Mouse (Mus musculus) heart, embryonic 11.5 days (tissue): Measurements from ENCODE around the gene Dazap1. TPM values are rescaled to one million over a fixed set of nuclear protein-coding genes. Genes with fewer than 3 reads are reported as not detected.
A peak's percentile ranks its signal among the peaks of the same experiment; 100 is the strongest.

Source experiments
- ATAC-seq: fragments of 200-750 bp; cut with Nextera tagmentation; replicated peaks from 2 replicates; pipeline ENCODE4 v1.8.0; 2017; ENCODE audit warnings: moderate library complexity; ENCODE audit not compliant: insufficient number of reproducible peaks, low FRiP score, low TSS enrichment
- H3K27ac ChIP-seq: fragments of 300-500 bp; sonication (generic); 2 replicates; pipeline ENCODE4 v1.5.1; 2014; ENCODE audit warnings: mild to moderate bottlenecking, low read depth, low read length
- H3K27me3 ChIP-seq: fragments of 300-500 bp; sonication (generic); 2 replicates; pipeline ENCODE4 v1.6.1; 2014; ENCODE audit warnings: mild to moderate bottlenecking, low read length, mixed read lengths; ENCODE audit not compliant: control insufficient read depth, insufficient read depth
- H3K36me3 ChIP-seq: fragments of 300-500 bp; sonication (generic); 2 replicates; pipeline ENCODE4 v1.6.1; 2014; ENCODE audit warnings: mild to moderate bottlenecking, low read length, moderate library complexity, mixed read lengths; ENCODE audit not compliant: control insufficient read depth, insufficient read depth
- H3K4me1 ChIP-seq: fragments of 300-500 bp; sonication (generic); 2 replicates; pipeline ENCODE4 v1.6.1; 2014; ENCODE audit warnings: low read length; ENCODE audit not compliant: control insufficient read depth, insufficient read depth
- H3K4me2 ChIP-seq: fragments of 300-500 bp; sonication (generic); 2 replicates; pipeline ENCODE4 v1.6.1; 2014; ENCODE audit warnings: mild to moderate bottlenecking, moderate library complexity
- H3K4me3 ChIP-seq: fragments of 300-500 bp; sonication (generic); 2 replicates; pipeline ENCODE4 v1.5.1; 2014; ENCODE audit warnings: low read depth, low read length
- H3K9ac ChIP-seq: fragments of 300-500 bp; sonication (generic); 2 replicates; pipeline ENCODE4 v1.6.1; 2014; ENCODE audit warnings: mild to moderate bottlenecking, low read depth, low read length, moderate library complexity
- H3K9me3 ChIP-seq: fragments of 300-500 bp; sonication (generic); replicated peaks from 2 replicates; pipeline ENCODE4 v1.6.1; 2016; ENCODE audit warnings: low read length; ENCODE audit not compliant: control insufficient read depth
- WGBS: fragments of 180-500 bp; shearing (Covaris S2); extraction: QIAGEN DNeasy Blood & Tissue Kit; methylation state at CpG from one replicate; pipeline ENCODE4 v1.1.7; 2014; ENCODE audit not compliant: insufficient replicate concordance; 5-methylcytosine and 5-hydroxymethylcytosine counted together
- polyA plus RNA-seq: library from polyadenylated mRNA; unstranded; fragments of >200 nt; fragmentation: Nextera tagmentation; extraction: Ambion mirVana; gene quantifications from 2 replicates; pipeline ENCODE4 v1.2.1, GENCODE M21; 2014

The Dazap1 gene
- polyA plus RNA-seq, 1 experiment from 2014 or later: 29.9 TPM

GRCm38 (mm10) chr10:80301256-80302081, 40.2 kb downstream of the Dazap1 start:
- no peaks in the 10 kb centered on the region for H3K36me3 ChIP-seq
- no peak overlapping the region for H3K27ac ChIP-seq
- no peak for ATAC-seq
- H3K4me3 ChIP-seq: no peak overlapping the region
- peaks cover 80% of the 10 kb centered on the region for H3K27me3 ChIP-seq
- H3K4me1 ChIP-seq: peaks cover 6% of the 10 kb centered on the region; the same call in 1 of the 2 replicates
- H3K4me2 ChIP-seq: no peak overlapping the region
- no peaks in the 10 kb centered on the region for H3K9me3 ChIP-seq
- 69% methylated on average over 10 of the region's 10 CpGs for WGBS
- H3K9ac ChIP-seq: no peak overlapping the region

DNA sequence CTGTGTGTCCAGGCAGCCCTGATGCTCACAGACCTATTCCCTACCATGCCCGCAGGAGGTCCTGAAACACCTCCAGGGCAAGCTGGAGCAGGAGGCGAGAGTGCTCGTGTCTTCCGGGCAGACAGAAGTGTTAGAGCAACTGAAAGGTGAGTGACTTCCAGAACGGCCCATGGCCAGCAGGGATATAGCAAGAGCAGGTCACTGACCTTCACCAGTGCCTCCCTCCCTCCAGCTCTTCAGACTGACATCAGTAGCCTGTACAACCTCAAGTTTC, 40.7 kb downstream of the Dazap1 start:
- H3K4me2 ChIP-seq: peak overlapping the region; percentile 38; the same call in 1 of the 2 replicates
- H3K27ac ChIP-seq: no peak overlapping the region
- peaks cover 6% of the 10 kb centered on the region; the same call in 1 of the 2 replicates for H3K4me1 ChIP-seq
- no peak for ATAC-seq
- no peaks in the 10 kb centered on the region for H3K9me3 ChIP-seq
- 53% methylated on average over 5 of the region's 5 CpGs for WGBS
- peaks cover 81% of the 10 kb centered on the region for H3K27me3 ChIP-seq
- H3K36me3 ChIP-seq: no peaks in the 10 kb centered on the region
- no peak overlapping the region for H3K4me3 ChIP-seq
- no peak overlapping the region for H3K9ac ChIP-seq

- WGBS: 9% methylated on average over 9 of the region's 9 CpGs
- ATAC-seq: no peak
- peaks cover 6% of the 10 kb centered on the region; the same call in 1 of the 2 replicates for H3K4me1 ChIP-seq
- H3K27ac ChIP-seq: no peak overlapping the region
- H3K4me2 ChIP-seq: peak overlapping the region; percentile 38; the same call in 1 of the 2 replicates
- H3K4me3 ChIP-seq: no peak overlapping the region
- peaks cover 81% of the 10 kb centered on the region for H3K27me3 ChIP-seq
- no peaks in the 10 kb centered on the region for H3K9me3 ChIP-seq
- H3K9ac ChIP-seq: no peak overlapping the region
- H3K36me3 ChIP-seq: no peaks in the 10 kb centered on the region
Observed at GRCm38 (mm10) chr10:80302471-80302881, 41.2 kb downstream of the Dazap1 start.

GRCm38 (mm10) chr10:80304458-80304857, 43.2 kb downstream of the Dazap1 start:
- WGBS: 15% methylated on average over 12 of the region's 12 CpGs
- peaks cover 6% of the 10 kb centered on the region; the same call in 1 of the 2 replicates for H3K4me1 ChIP-seq
- peaks cover 74% of the 10 kb centered on the region for H3K27me3 ChIP-seq
- peak overlapping the region; percentile 30; the same call in 1 of the 2 replicates for H3K4me2 ChIP-seq
- no peak overlapping the region for H3K9ac ChIP-seq
- H3K4me3 ChIP-seq: peak overlapping the region; percentile 2; the same call in 1 of the 2 replicates
- no peak overlapping the region for H3K27ac ChIP-seq
- no peaks in the 10 kb centered on the region for H3K36me3 ChIP-seq
- no peak for ATAC-seq
- H3K9me3 ChIP-seq: no peaks in the 10 kb centered on the region

DNA sequence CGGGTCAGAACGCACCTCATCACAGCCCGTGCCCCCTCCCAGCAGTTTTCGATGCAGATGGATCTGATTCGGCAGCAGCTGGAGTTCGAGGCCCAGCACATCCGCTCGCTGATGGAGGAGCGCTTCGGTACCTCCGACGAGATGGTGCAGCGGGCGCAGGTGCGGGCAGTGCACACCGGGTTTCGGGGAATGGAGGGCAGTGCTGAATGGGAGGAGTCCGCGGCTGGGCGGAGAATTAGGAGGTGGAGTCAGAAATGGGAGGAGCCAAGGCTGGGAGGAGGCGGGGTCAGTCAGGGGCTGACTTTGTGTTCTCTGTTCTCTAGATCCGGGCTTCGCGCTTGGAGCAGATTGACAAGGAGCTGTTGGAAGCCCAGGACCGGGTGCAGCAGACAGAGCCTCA, 43.6 kb downstream of the Dazap1 start:
- Histone ChIP-seq H3K4me2 (peak overlapping the region; percentile 30; the same call in 1 of the 2 replicates), H3K4me1 (peaks cover 6% of the 10 kb centered on the region; the same call in 1 of the 2 replicates), H3K27me3 (peaks cover 71% of the 10 kb centered on the region), H3K9ac (no peak overlapping the region), H3K9me3 (no peaks in the 10 kb centered on the region), H3K36me3 (no peaks in the 10 kb centered on the region), H3K27ac (no peak overlapping the region), H3K4me3 (peak overlapping the region; percentile 2; the same call in 1 of the 2 replicates)
- no peak; the same call in 1 of the 2 replicates for ATAC-seq
- WGBS: 6% methylated on average over 25 of the region's 25 CpGs

DNA sequence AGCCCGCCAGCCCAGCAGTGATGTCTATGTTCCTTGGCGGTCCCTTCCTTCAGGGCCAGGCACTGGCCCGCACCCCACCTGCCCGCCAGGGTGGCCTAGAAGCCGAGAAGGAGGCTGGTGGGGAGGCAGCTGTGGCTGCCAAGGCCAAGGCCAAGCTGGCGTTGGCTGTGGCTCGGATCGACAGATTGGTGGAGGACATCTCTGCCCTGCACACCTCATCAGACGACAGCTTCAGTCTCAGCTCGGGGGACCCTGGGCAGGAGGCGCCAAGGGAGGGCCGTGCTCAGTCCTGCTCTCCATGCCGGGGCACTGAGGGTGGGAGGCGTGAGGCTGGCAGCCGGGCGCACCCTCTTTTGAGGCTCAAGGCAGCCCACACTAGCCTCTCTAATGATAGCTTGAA, 50.3 kb downstream of the Dazap1 start:
- peaks cover 90% of the 10 kb centered on the region for H3K27me3 ChIP-seq
- 65% methylated on average over 16 of the region's 16 CpGs for WGBS
- no peak overlapping the region for H3K4me2 ChIP-seq
- no peak for ATAC-seq
- no peak overlapping the region for H3K27ac ChIP-seq
- H3K4me1 ChIP-seq: peaks cover 32% of the 10 kb centered on the region
- H3K4me3 ChIP-seq: no peak overlapping the region
- no peak overlapping the region for H3K9ac ChIP-seq
- no peaks in the 10 kb centered on the region for H3K9me3 ChIP-seq
- no peaks in the 10 kb centered on the region for H3K36me3 ChIP-seq

DNA sequence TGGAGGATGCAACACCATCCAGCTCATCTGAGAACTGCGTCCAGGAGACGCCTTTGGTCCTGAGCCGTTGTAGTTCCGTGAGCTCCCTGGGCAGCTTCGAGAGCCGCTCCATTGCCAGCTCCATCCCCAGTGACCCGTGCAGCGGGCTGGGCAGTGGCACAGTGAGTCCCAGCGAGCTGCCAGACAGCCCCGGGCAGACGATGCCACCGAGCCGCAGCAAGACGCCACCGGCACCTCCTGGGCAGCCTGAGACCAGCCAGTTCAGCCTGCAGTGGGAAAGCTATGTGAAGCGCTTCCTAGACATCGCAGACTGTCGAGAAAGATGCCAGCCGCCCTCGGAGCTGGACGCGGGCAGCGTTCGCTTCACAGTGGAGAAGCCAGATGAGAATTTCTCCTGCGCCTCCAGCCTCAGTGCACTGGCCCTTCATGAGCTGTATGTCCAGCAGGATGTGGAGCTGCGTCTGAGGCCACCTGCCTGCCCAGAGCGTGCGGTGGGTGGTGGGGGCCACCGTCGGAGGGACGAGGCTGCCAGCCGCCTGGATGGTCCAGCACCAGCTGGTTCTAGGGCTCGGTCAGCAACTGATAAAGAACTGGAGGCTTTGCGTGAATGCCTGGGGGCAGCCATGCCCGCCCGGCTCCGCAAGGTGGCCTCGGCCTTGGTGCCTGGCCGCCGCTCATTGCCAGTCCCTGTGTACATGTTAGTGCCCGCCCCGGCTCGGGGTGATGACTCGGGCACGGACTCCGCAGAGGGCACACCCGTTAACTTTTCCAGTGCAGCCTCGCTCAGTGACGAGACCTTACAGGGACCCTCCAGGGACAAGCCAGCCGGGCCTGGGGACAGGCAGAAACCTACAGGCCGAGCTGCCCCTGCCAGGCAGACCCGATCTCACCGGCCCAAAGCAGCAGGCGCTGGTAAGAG, 51.6 kb downstream of the Dazap1 start:
- H3K9me3 ChIP-seq: no peaks in the 10 kb centered on the region
- H3K27ac ChIP-seq: no peak overlapping the region
- no peak overlapping the region for H3K4me2 ChIP-seq
- H3K4me1 ChIP-seq: peaks cover 43% of the 10 kb centered on the region
- H3K9ac ChIP-seq: no peak overlapping the region
- H3K27me3 ChIP-seq: peaks cover 90% of the 10 kb centered on the region
- ATAC-seq: no peak
- no peak overlapping the region for H3K4me3 ChIP-seq
- 56% methylated on average over 54 of the region's 54 CpGs for WGBS
- 0 out of 2 replicates have a peak, but pooled peaks cover 3% of the 10 kb centered on the region for H3K36me3 ChIP-seq

DNA sequence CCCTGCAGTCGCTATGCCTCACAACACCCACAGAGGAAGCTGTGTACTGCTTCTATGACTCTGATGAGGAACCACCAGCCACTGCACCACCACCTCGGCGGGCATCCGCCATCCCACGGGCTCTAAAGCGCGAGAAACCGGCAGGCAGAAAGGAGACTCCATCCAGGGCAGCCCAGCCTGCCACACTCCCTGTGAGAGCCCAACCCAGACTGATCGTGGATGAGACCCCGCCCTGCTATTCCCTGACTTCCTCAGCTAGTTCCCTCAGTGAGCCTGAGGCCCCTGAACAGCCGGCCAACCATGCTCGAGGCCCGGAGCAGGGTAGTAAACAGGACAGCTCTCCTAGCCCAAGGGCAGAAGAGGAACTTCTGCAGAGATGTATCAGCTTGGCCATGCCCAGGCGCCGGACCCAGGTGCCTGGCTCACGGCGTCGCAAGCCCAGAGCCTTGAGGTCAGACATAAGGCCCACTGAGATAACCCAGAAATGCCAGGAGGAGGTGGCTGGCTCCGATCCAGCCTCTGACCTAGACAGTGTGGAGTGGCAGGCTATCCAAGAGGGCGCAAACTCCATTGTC, 52.4 kb downstream of the Dazap1 start:
- ATAC-seq: no peak
- Histone ChIP-seq H3K27ac (no peak overlapping the region), H3K9ac (0 out of 2 replicates have a peak overlapping the region, but pooled peaks have one; percentile 0), H3K9me3 (no peaks in the 10 kb centered on the region), H3K4me2 (no peak overlapping the region), H3K4me3 (no peak overlapping the region), H3K36me3 (peaks cover 3% of the 10 kb centered on the region; the same call in 1 of the 2 replicates), H3K27me3 (peaks cover 90% of the 10 kb centered on the region), H3K4me1 (peaks cover 43% of the 10 kb centered on the region)
- WGBS: 37% methylated on average over 20 of the region's 20 CpGs
